ENCODE assay signal across 15 mouse cellular contexts in the genomic region with DNA sequence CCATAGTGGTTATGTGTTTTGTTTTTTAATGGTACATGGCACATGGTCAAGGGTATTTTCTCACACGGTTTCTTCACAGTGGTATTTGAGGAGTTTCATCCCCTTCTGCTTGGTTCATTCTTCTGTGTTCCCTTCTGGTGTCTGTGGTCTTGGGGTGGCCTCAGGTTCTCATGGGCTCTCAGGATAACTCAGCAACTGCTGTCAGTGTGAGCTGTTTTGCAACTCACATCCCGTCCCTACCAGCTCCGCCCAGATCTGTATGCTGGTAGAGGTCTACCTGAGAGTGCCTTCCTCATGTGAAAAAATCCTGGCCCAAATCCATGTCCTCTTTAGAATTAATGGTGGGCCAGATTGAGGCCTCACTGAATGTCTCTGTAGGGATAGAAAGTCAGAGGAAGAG.
"Had no signal": no experiment of that assay in that cellular context is flagged by ENCODE, and none has a peak within 500 bp of the region (broad histone marks: within the 10 kb centered on the region; RNA-seq: fewer than 3 reads in every experiment).

No protein-coding gene starts in this region.

- ATAC-seq: liver, postnatal 0 days; lung, postnatal 0 days; midbrain, embryonic 13.5 days; midbrain, embryonic 15.5 days had no signal

- DNase-seq: liver, postnatal 0 days; lung, adult 2 months; lung, postnatal 14 days; lung, postnatal 36 days; retina, postnatal 1 day; right cerebral cortex, adult 18-20 months; right cerebral cortex, postnatal 25 days; right cerebral cortex, postnatal 4 days; spleen, adult 18-20 months; thymus, adult 2 months; thymus, postnatal 25 days; thymus, postnatal 4 days had no signal
